Mouse (Mus musculus) Patski (cell line): Measurements from ENCODE around the gene Ace. TPM values are rescaled to one million over a fixed set of nuclear protein-coding genes. Genes with fewer than 3 reads are reported as not detected.
A peak's percentile ranks its signal among the peaks of the same experiment; 100 is the strongest.

Experiments
- ATAC-seq: fragments of 100-300 bp; one replicate; pipeline ENCODE4 v1.8.0; 2021
- CTCF ChIA-PET: fragments of 350-600 bp; sonication (Branson Sonifier 250); formaldehyde crosslinking; loops from one replicate; lab custom pipeline; 2022; ENCODE audit warnings: inconsistent platforms; lab: Charles Lee
- POLR2A ChIA-PET: fragments of 350-600 bp; sonication (Branson Sonifier 250); formaldehyde crosslinking; loops from one replicate; lab custom pipeline; 2022; ENCODE audit warnings: antibody characterized with exemption, inconsistent platforms; lab: Charles Lee
- DNase-seq: peaks from one replicate; pipeline ENCODE4 v3.0.0-alpha.2; 2011; ENCODE audit warnings: low read depth, low spot score
- H3K27me3 ChIP-seq: fragments of 371-371 bp; one replicate; pipeline ENCODE4 v1.5.1; 2021
- CTCF ChIP-seq: fragments of 100-300 bp; IDR thresholded peaks from one replicate; pipeline ENCODE4 v1.5.1; 2021
- in situ Hi-C: fragments of 300-500 bp; cut with MboI; formaldehyde crosslinking; loops from 3 replicates; pipeline ENCODE4 v1.11.1; 2018; ENCODE audit warnings: low pct_unique_long_range_greater_than_20kb, mixed read lengths
- polyA plus RNA-seq: library from polyadenylated mRNA; unstranded; gene quantifications from one replicate; pipeline ENCODE4 v1.2.3, GENCODE M21; 2021

Ace gene
- polyA plus RNA-seq, 1 experiment from 2014 or later: 0.33 TPM

GRCm38 (mm10) chr11:105987446-105987845 is 19.7 kb downstream of the Ace start:
- no peak for ATAC-seq

DNA sequence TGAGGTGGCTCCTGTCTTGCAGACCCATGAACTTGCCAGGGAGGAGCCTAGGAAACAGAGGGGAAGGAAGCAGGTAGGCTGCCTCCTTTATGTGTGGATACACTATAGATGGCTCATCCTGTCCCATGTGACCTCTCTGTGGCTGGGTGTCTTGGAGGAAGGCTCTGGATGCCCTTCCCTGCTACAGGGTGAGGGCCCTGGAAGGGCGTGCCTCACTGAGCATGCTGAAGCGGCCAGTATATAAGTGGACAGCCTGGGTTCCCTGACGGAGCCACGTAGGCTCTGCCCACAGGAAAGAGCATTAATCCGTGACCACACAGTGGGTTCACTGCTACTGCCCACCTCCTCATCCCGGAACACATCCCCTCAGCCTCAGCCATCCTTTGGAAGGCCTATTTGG is 21.7 kb downstream of the Ace start:
- in situ Hi-C loops: no loop called here
- ChIA-PET CTCF (no interaction called here), POLR2A (no interaction called here)
- no peak for ATAC-seq
- no peak for TF ChIP-seq CTCF
- peaks cover 18% of the 10 kb centered on the region for H3K27me3 ChIP-seq
- DNase-seq: no peak

More at GRCm38 (mm10) chr11:105987446-105987845, 19.7 kb downstream of the Ace start:
- peaks cover 17% of the 10 kb centered on the region for H3K27me3 ChIP-seq
- no peak for DNase-seq
- in situ Hi-C loops: no loop called here
- no peak for TF ChIP-seq CTCF
- ChIA-PET CTCF (no interaction called here), POLR2A (no interaction called here)

DNA sequence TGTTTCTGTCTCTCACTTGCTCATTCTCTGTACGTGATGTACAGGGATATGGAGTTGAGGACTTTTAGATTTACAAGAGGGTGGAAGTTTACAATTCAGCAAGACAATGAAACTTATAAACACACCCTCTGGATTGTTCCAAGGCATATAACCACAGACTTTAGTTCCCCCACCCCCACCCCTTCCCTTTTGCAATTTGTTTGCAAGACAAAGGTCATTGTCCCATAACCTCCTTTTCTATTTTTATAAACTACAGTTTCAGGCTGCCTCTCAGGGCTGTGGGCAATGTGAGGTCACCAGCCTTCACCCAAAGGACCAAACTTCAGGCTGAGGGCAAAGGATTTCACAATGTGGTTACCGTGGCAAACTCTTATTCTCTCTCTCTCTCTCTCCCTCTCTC is 22.5 kb downstream of the Ace start:
- H3K27me3 ChIP-seq: peaks cover 25% of the 10 kb centered on the region
- ATAC-seq (no peak), DNase-seq (no peak)
- POLR2A ChIA-PET: no interaction called here
- no peak for TF ChIP-seq CTCF
- in situ Hi-C loops: no loop called here
- CTCF ChIA-PET: no interaction called here

- ATAC-seq: no peak
- peaks cover 31% of the 10 kb centered on the region for H3K27me3 ChIP-seq
- TF ChIP-seq CTCF: no peak
- CTCF ChIA-PET: no interaction called here
- no peak for DNase-seq
- POLR2A ChIA-PET: no interaction called here
- in situ Hi-C loops: no loop called here
Measured at GRCm38 (mm10) chr11:105994375-105994774, 26.6 kb downstream of the Ace start, which contains the start of gene Ace3. Gene Ace3, plus strand, starts transcription at chr11:105994675.

GRCm38 (mm10) chr11:106000062-106000461 is 32.3 kb downstream of the Ace start:
- no peak for ATAC-seq
- DNase-seq: no peak
- H3K27me3 ChIP-seq: peaks cover 20% of the 10 kb centered on the region
- TF ChIP-seq CTCF: no peak
- ChIA-PET POLR2A (no interaction called here), CTCF (no interaction called here)
- in situ Hi-C loops: loop anchor here (25.0 kb wide), 1 partner anchor 663 kb away; no protein-coding TSS in a partner anchor

DNA sequence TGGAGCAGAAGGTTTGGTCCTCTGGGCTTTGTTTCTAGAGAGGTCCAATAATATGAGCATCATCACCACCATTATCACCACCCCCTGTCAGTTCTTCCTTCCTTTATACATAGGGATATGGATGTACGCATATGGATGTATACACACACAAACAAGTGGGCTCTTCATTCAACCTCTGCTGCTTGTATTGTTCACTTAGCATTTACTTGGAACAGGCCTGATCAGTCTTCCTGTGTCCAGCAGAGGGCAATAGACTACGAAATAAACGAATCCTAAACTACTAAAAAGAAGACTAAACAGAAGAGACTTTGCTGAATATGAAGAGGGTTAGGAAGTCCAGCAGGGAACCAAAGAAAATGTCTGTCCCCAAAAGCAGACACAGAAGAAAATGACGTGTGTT is 34.0 kb downstream of the Ace start:
- DNase-seq (no peak), ATAC-seq (no peak)
- peaks cover 6% of the 10 kb centered on the region for H3K27me3 ChIP-seq
- TF ChIP-seq CTCF: peak; percentile 61
- ChIA-PET POLR2A (no interaction called here), CTCF (interaction anchor here (1.4 kb wide), 1 partner anchor 17 kb away, joined by 4 read pairs; no protein-coding TSS in a partner anchor)
- in situ Hi-C loops: loop anchor here (25.0 kb wide), 1 partner anchor 664 kb away; no protein-coding TSS in a partner anchor

DNA sequence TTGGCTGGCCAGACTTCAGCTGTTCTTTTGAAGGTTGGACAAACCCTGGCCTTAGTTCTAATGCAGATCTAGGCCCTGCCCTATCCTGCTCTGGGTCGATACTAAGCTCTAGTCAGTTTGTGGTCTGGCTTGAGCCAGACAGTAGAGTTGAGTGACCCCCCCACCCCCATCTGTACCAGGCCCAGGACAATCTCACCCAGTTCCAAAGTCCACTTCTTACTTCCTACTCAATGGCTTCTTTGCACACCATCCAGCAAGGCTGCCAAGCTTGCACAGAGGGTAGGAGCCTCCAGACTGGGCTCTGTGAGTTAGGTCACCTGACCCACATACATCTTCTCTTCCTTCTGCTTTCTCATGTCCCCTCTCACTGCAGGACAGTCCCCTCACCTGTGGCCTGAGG is 36.8 kb downstream of the Ace start:
- H3K27me3 ChIP-seq: peaks cover 11% of the 10 kb centered on the region
- no peak for TF ChIP-seq CTCF
- DNase-seq: no peak
- no peak for ATAC-seq
- ChIA-PET POLR2A (no interaction called here), CTCF (no interaction called here)
- in situ Hi-C loops: loop anchor here (25.0 kb wide), 1 partner anchor 667 kb away; no protein-coding TSS in a partner anchor

GRCm38 (mm10) chr11:106005970-106006369 is 38.2 kb downstream of the Ace start:
- no peak for ATAC-seq
- DNase-seq: no peak
- ChIA-PET CTCF (interaction anchor here (0.6 to 0.9 kb wide), 3 partner anchors 8 to 94 kb away, joined by 3 to 4 read pairs (median 3); no protein-coding TSS in a partner anchor), POLR2A (interaction anchor here (0.6 kb wide), 1 partner anchor 44 kb away, joined by 5 read pairs; no protein-coding TSS in a partner anchor)
- peaks cover 19% of the 10 kb centered on the region for H3K27me3 ChIP-seq
- in situ Hi-C loops: loop anchor here (25.0 kb wide), 1 partner anchor 669 kb away; no protein-coding TSS in a partner anchor
- TF ChIP-seq CTCF: no peak

DNA sequence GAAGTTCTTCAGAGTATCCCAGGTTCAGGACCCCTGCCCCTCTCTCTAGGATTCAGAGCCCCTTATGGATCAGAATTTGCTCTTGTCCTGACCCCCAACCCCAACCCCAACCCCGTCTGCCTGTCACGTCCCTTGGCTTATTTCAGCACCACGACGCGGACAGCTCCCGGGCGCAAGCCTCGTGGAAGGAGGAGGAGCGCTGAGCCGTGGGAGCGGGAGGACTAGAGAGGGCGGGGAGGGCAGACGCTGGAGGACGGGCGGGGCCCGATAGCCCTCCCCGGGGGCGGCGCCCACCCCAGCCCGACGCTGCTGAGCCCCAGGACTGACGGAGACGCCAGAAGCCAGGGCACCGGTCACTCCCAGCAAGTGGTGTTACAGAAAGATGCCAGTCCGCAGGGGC is 40.1 kb downstream of the Ace start, which contains the start of gene Kcnh6:
TSS of gene Kcnh6 (plus strand) at position 304 of the 400 bp plus-strand sequence.
- TF ChIP-seq CTCF: no peak
- H3K27me3 ChIP-seq: peaks cover 26% of the 10 kb centered on the region
- CTCF ChIA-PET: no interaction called here

DNA sequence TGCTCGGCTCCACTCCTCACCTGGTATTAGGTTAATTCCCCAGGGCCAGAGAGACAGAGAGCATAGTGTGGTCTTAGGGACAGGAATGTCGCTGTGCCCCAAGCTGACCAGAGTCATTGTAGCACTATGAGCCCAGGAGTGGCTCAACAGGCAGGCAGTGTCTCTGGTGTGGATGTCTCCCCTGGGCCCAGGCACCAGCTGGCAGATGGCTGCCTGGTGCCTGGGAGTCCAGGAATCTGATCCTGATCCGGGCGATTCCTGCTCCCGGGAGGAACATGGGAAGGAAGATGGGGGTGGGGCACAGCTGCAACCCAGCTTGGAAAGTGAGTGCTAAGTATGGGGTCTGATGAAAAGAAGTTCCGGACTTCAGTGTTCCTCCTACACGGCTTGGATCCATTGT is 45.0 kb downstream of the Ace start:
- POLR2A ChIA-PET: no interaction called here
- CTCF ChIA-PET: no interaction called here
- no peak for DNase-seq
- H3K27me3 ChIP-seq: peaks cover 33% of the 10 kb centered on the region
- no peak for TF ChIP-seq CTCF
- in situ Hi-C loops: loop anchor here (25.0 kb wide), 1 partner anchor 675 kb away; no protein-coding TSS in a partner anchor
- ATAC-seq: no peak

More for the DNA sequence above, 40.1 kb downstream of the Ace start, which contains the start of gene Kcnh6:
- DNase-seq (no peak), ATAC-seq (peak; percentile 65)
- POLR2A ChIA-PET: no interaction called here
- in situ Hi-C loops: loop anchor here (25.0 kb wide), 1 partner anchor 671 kb away; no protein-coding TSS in a partner anchor

DNA sequence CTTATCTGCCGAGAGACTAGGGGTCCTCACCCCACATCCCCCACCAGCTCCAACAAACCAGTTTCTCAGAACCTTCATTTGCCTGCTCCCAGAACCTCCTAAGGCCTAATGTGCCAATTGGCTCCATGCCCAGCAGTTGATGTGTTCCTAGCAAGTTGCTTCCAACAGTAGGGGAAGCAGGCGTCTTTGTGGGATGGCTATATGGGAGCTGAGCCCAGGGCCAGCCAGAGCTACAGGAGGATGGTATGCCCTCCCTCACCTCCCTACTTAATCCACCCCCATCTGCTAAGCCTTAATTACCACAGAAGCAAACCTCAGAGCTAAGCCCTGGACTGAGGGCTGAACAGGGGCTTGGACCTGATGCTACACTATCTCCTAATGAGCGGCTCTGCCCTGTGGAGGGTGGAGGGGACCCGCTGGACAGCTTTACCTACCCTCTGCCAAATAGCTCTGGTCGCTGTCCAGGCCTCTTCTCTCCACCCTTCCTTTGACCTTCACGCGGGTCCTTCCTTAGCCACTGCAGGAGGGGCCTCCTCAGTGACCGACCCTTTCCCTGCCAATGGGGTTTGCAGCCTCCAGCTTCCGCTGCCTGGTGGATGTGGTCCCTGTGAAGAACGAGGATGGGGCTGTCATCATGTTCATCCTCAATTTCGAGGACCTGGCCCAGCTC is 45.9 kb downstream of the Ace start:
- in situ Hi-C loops: loop anchor here (25.0 kb wide), 1 partner anchor 676 kb away; no protein-coding TSS in a partner anchor
- H3K27me3 ChIP-seq: peaks cover 35% of the 10 kb centered on the region
- POLR2A ChIA-PET: no interaction called here
- CTCF ChIA-PET: interaction anchor here (0.8 to 1.0 kb wide), 2 partner anchors 8 to 14 kb away, joined by 3 read pairs; no protein-coding TSS in a partner anchor
- ATAC-seq (no peak), DNase-seq (no peak)
- no peak for TF ChIP-seq CTCF
